Mouse (Mus musculus) myocyte (in vitro differentiated cells): Measurements from ENCODE around the gene Rasgrp4. TPM values are rescaled to one million over a fixed set of nuclear protein-coding genes. Genes with fewer than 3 reads are reported as not detected.

Source experiments
- H3K27me3 ChIP-seq: one replicate; pipeline ENCODE4 v1.6.1; 2011; ENCODE audit not compliant: control insufficient read depth, insufficient read depth, insufficient read length
- H3K36me3 ChIP-seq: one replicate; pipeline ENCODE4 v1.6.1; 2011; ENCODE audit not compliant: control insufficient read depth, insufficient read depth
- H3K4me2 ChIP-seq: one replicate; pipeline ENCODE4 v1.6.1; 2011; ENCODE audit warnings: low read depth, control low read depth
- H3K4me3 ChIP-seq: one replicate; pipeline ENCODE4 v1.5.1; 2011; ENCODE audit warnings: mild to moderate bottlenecking, control low read depth, moderate library complexity
- H3K79me2 ChIP-seq: one replicate; pipeline ENCODE4 v1.6.1; 2011; ENCODE audit not compliant: control insufficient read depth, insufficient read depth
- H3ac ChIP-seq: one replicate; pipeline ENCODE4 v1.6.1; 2011; ENCODE audit not compliant: control insufficient read depth, insufficient read length
- CEBPB ChIP-seq: IDR thresholded peaks from 2 replicates; pipeline ENCODE4 v1.6.1; 2011; ENCODE audit warnings: mild to moderate bottlenecking, moderate library complexity; ENCODE audit not compliant: poor library complexity, insufficient read depth, severe bottlenecking
- E2F4 ChIP-seq: IDR thresholded peaks from one replicate; pipeline ENCODE4 v1.6.1; 2011; ENCODE audit warnings: mild to moderate bottlenecking, control low read depth, moderate library complexity; ENCODE audit not compliant: insufficient read depth
- MAX ChIP-seq: IDR thresholded peaks from one replicate; pipeline ENCODE4 v1.6.1; 2011; ENCODE audit warnings: low read depth, mild to moderate bottlenecking, control low read depth
- MYOD1 ChIP-seq, 3 experiments: IDR thresholded peaks; one replicate each; pipeline ENCODE4 v1.6.1; 2011; ENCODE audit warnings: control low read depth in 2 of 3, low read depth in 2 of 3, mild to moderate bottlenecking in 2 of 3, moderate library complexity in 1 of 3; ENCODE audit not compliant: insufficient read length in 2 of 3, control insufficient read depth in 1 of 3
- MYOG ChIP-seq, 3 experiments: IDR thresholded peaks; one replicate each; pipeline ENCODE4 v1.6.1; 2011; ENCODE audit warnings: control low read depth in 2 of 3, low read depth in 2 of 3, mild to moderate bottlenecking in 2 of 3; ENCODE audit not compliant: insufficient read length in 2 of 3, control insufficient read depth in 1 of 3, insufficient read depth in 1 of 3
- POLR2A ChIP-seq: IDR thresholded peaks from one replicate; pipeline ENCODE4 v1.6.1; 2011; ENCODE audit warnings: low read depth, mild to moderate bottlenecking, control low read depth, moderate library complexity; ENCODE audit not compliant: insufficient read length
- POLR2AphosphoS2 ChIP-seq: IDR thresholded peaks from one replicate; pipeline ENCODE4 v1.6.1; 2011; ENCODE audit warnings: low read depth, control low read depth; ENCODE audit not compliant: insufficient read length
- REST ChIP-seq: IDR thresholded peaks from one replicate; pipeline ENCODE4 v1.6.1; 2011; ENCODE audit warnings: mild to moderate bottlenecking, control low read depth, moderate library complexity; ENCODE audit not compliant: insufficient read depth, insufficient read length
- SRF ChIP-seq: IDR thresholded peaks from one replicate; pipeline ENCODE4 v1.6.1; 2011; ENCODE audit warnings: low read depth; ENCODE audit not compliant: control insufficient read depth, insufficient read length
- TCF12 ChIP-seq: IDR thresholded peaks from one replicate; pipeline ENCODE4 v1.6.1; 2011; ENCODE audit warnings: mild to moderate bottlenecking, control low read depth; ENCODE audit not compliant: poor library complexity, insufficient read depth, severe bottlenecking
- TCF3 ChIP-seq: IDR thresholded peaks from one replicate; pipeline ENCODE4 v1.6.1; 2011; ENCODE audit warnings: low read depth, control low read depth; ENCODE audit not compliant: insufficient read length
- USF1 ChIP-seq: IDR thresholded peaks from one replicate; pipeline ENCODE4 v1.6.1; 2011; ENCODE audit warnings: low read depth, mild to moderate bottlenecking, control low read depth, moderate library complexity
- polyA plus RNA-seq: library from polyadenylated mRNA; unstranded; fragments of >200 nt; fragmentation: generic; extraction: Trizol; gene quantifications from one replicate; pipeline ENCODE4 v1.2.1, GENCODE M21; 2012; ENCODE audit warnings: missing spikeins

Rasgrp4 gene
- polyA plus RNA-seq, 1 experiment = 0.01 TPM

- H3K79me2 ChIP-seq = peaks cover 15% of the 10 kb centered on the region
- no peaks in the 10 kb centered on the region for H3K36me3 ChIP-seq
- peak overlapping the region; percentile 54 for H3K4me3 ChIP-seq
- no peaks in the 10 kb centered on the region for H3K27me3 ChIP-seq
- peak overlapping the region; percentile 82 for H3K4me2 ChIP-seq
- H3ac ChIP-seq = peak overlapping the region; percentile 73
- TF ChIP-seq REST (no peak), TCF3 (peak; percentile 57), SRF (no peak), MYOG (IDR thresholded peaks at IDR 0.05; ENCODE audit: control insufficient read depth in 1 of 3, insufficient read depth in 1 of 3, insufficient read length in 2 of 3, low read depth in 2 of 3) (peak; percentile 61 to 97 (median 74)), POLR2A (peak; percentile 50), MYOD1 (IDR thresholded peaks at IDR 0.05; ENCODE audit: control insufficient read depth in 1 of 3, insufficient read length in 2 of 3, low read depth in 2 of 3) (peak; percentile 90 to 98 (median 97))
Observed at GRCm38 (mm10) chr7:29123531-29124358, 10.9 kb upstream of the Rasgrp4 start.

- Histone ChIP-seq H3K36me3 (no peaks in the 10 kb centered on the region), H3K4me3 (peak within 1 kb of the TSS; percentile 54), H3K27me3 (no peaks in the 10 kb centered on the region), H3K4me2 (peak within 1 kb of the TSS; percentile 72), H3K79me2 (peaks cover 15% of the 10 kb centered on the region), H3ac (peak within 1 kb of the TSS; percentile 73)
- TF ChIP-seq TCF3 (no peak), MYOG (IDR thresholded peaks at IDR 0.05; ENCODE audit: control insufficient read depth in 1 of 3, insufficient read depth in 1 of 3, insufficient read length in 2 of 3, low read depth in 2 of 3) (peak in 1 of 3 experiments; percentile 10), MYOD1 (IDR thresholded peaks at IDR 0.05; ENCODE audit: control insufficient read depth in 1 of 3, insufficient read length in 2 of 3, low read depth in 2 of 3) (no peak), USF1 (no peak), REST (no peak), SRF (no peak), POLR2AphosphoS2 (peak; percentile 92), E2F4 (no peak), CEBPB (no peak), TCF12 (no peak), POLR2A (peak; percentile 93), MAX (no peak)
Observed at GRCm38 (mm10) chr7:29124970-29125369, 9.7 kb upstream of the Rasgrp4 start, which contains the start of gene Ryr1. TSS of gene Ryr1 (minus strand) at chr7:29125179.

- Histone ChIP-seq H3K79me2 (peaks cover 15% of the 10 kb centered on the region), H3ac (no peak overlapping the region), H3K27me3 (no peaks in the 10 kb centered on the region), H3K4me3 (no peak overlapping the region), H3K4me2 (no peak overlapping the region), H3K36me3 (no peaks in the 10 kb centered on the region)
- TF ChIP-seq MAX (no peak), USF1 (peak; percentile 57)
Observed at GRCm38 (mm10) chr7:29126173-29126915, 8.3 kb upstream of the Rasgrp4 start.

- Histone ChIP-seq H3K27me3 (no peaks in the 10 kb centered on the region), H3K36me3 (no peaks in the 10 kb centered on the region), H3K79me2 (no peaks in the 10 kb centered on the region), H3ac (no peak overlapping the region), H3K4me3 (no peak overlapping the region), H3K4me2 (no peak overlapping the region)
- TF ChIP-seq REST = no peak
- no peak for TF ChIP-seq TCF3
- no peak for TF ChIP-seq MAX
- no peak for TF ChIP-seq USF1
- TF ChIP-seq POLR2AphosphoS2 = no peak
- no peak for TF ChIP-seq E2F4
- no peak for TF ChIP-seq SRF
- TF ChIP-seq CEBPB = no peak
- no peak for TF ChIP-seq MYOG (IDR thresholded peaks at IDR 0.05; ENCODE audit: control insufficient read depth in 1 of 3, insufficient read depth in 1 of 3, insufficient read length in 2 of 3, low read depth in 2 of 3)
Observed at GRCm38 (mm10) chr7:29128725-29129124, 5.9 kb upstream of the Rasgrp4 start.

- Histone ChIP-seq H3K36me3 (no peaks in the 10 kb centered on the region), H3ac (no peak overlapping the region), H3K27me3 (no peaks in the 10 kb centered on the region), H3K79me2 (no peaks in the 10 kb centered on the region), H3K4me3 (no peak overlapping the region), H3K4me2 (no peak overlapping the region)
- no peak for TF ChIP-seq POLR2AphosphoS2
- no peak for TF ChIP-seq MYOD1 (IDR thresholded peaks at IDR 0.05; ENCODE audit: control insufficient read depth in 1 of 3, insufficient read length in 2 of 3, low read depth in 2 of 3)
- TF ChIP-seq MAX = no peak
- no peak for TF ChIP-seq CEBPB
- no peak for TF ChIP-seq MYOG (IDR thresholded peaks at IDR 0.05; ENCODE audit: control insufficient read depth in 1 of 3, insufficient read depth in 1 of 3, insufficient read length in 2 of 3, low read depth in 2 of 3)
- no peak for TF ChIP-seq USF1
- TF ChIP-seq REST = no peak
- TF ChIP-seq SRF = no peak
- TF ChIP-seq E2F4 = no peak
- no peak for TF ChIP-seq TCF12
- TF ChIP-seq POLR2A = no peak
Observed at GRCm38 (mm10) chr7:29134230-29134629, 421 bp upstream of the Rasgrp4 start.
